Mouse (Mus musculus) CH12.LX (cell line): Measurements from ENCODE around the gene Loxl3. TPM values are rescaled to one million over a fixed set of nuclear protein-coding genes. Genes with fewer than 3 reads are reported as not detected.

ENCODE experiments used
- DNase-seq: peaks from one replicate; pipeline ENCODE4 v3.0.0-alpha.2; 2013; ENCODE audit errors: extremely low read depth
- H3K27ac ChIP-seq: 2 replicates; pipeline ENCODE4 v1.5.1; 2012; ENCODE audit warnings: low read depth, mild to moderate bottlenecking, control low read depth, moderate library complexity; ENCODE audit not compliant: insufficient read depth
- H3K27me3 ChIP-seq: replicated peaks from 2 replicates; pipeline ENCODE3; 2012; ENCODE audit warnings: inconsistent platforms
- H3K36me3 ChIP-seq, 2 experiments: replicated peaks in 1 of 2; 2 replicates each; pipeline versions ENCODE3 to v1.6.1; 2012; ENCODE audit warnings: inconsistent platforms in 1 of 2, low read length in 1 of 2, mild to moderate bottlenecking in 1 of 2, mixed read lengths in 1 of 2, moderate library complexity in 1 of 2; ENCODE audit not compliant: control insufficient read depth in 1 of 2, insufficient read depth in 1 of 2
- H3K4me1 ChIP-seq, 2 experiments: 2 replicates each; pipeline ENCODE4 v1.6.1; 2012; ENCODE audit warnings: inconsistent platforms in 1 of 2, moderate library complexity in 1 of 2; ENCODE audit not compliant: insufficient read depth in 2 of 2, control insufficient read depth in 1 of 2
- H3K4me2 ChIP-seq: 2 replicates; pipeline ENCODE4 v1.6.1; 2012; ENCODE audit warnings: low read depth, mild to moderate bottlenecking, control low read depth; ENCODE audit not compliant: poor library complexity, insufficient read depth, severe bottlenecking
- H3K4me3 ChIP-seq, 3 experiments: fragments of 150-350 bp in 1 of 3; sonication (generic) in 1 of 3; replicated peaks in 1 of 3; 2 replicates each; pipeline versions ENCODE3 to v1.5.1; 2011 to 2012; ENCODE audit warnings: low read depth in 2 of 3, low read length in 2 of 3, mild to moderate bottlenecking in 2 of 3, moderate library complexity in 2 of 3, control low read depth in 1 of 3, improper control_type of control experiment in 1 of 3, inconsistent platforms in 1 of 3, mixed read lengths in 1 of 3; ENCODE audit not compliant: poor library complexity in 1 of 3
- H3K79me2 ChIP-seq: replicated peaks from 2 replicates; pipeline ENCODE4 v1.6.1; 2012; ENCODE audit warnings: mild to moderate bottlenecking, moderate library complexity; ENCODE audit not compliant: control insufficient read depth, poor library complexity, insufficient read depth, severe bottlenecking; ENCODE audit errors: extremely low read depth
- H3K9ac ChIP-seq: 2 replicates; pipeline ENCODE4 v1.6.1; 2012; ENCODE audit warnings: low read depth, mild to moderate bottlenecking, control low read depth, moderate library complexity; ENCODE audit not compliant: insufficient read depth
- H3K9me3 ChIP-seq: replicated peaks from 2 replicates; pipeline ENCODE3; 2012; ENCODE audit warnings: low read length, inconsistent platforms, mixed read lengths
- CHD1 ChIP-seq: IDR thresholded peaks from 2 replicates; pipeline ENCODE4 v1.6.1; 2012; ENCODE audit warnings: low read depth, low read length, improper control_type of control experiment, inconsistent platforms
- CHD2 ChIP-seq: IDR thresholded peaks from 2 replicates; pipeline ENCODE4 v1.6.1; 2011; ENCODE audit warnings: low read length, improper control_type of control experiment
- ELF1 ChIP-seq: IDR thresholded peaks from 2 replicates; pipeline ENCODE4 v1.6.1; 2014; ENCODE audit warnings: low read depth, mild to moderate bottlenecking, inconsistent platforms, low read length, improper control_type of control experiment
- EP300 ChIP-seq: IDR thresholded peaks from 2 replicates; pipeline ENCODE4 v1.6.1; 2011; ENCODE audit warnings: low read length, improper control_type of control experiment
- ETS1 ChIP-seq: conservative IDR thresholded peaks from 2 replicates; pipeline ENCODE4 v1.6.1; 2012; ENCODE audit warnings: low read depth, mild to moderate bottlenecking, inconsistent platforms, low read length, improper control_type of control experiment, moderate library complexity
- GABPA ChIP-seq: IDR thresholded peaks from 2 replicates; pipeline ENCODE4 v1.6.1; 2012; ENCODE audit warnings: low read depth, low read length, improper control_type of control experiment, inconsistent platforms; ENCODE audit not compliant: insufficient replicate concordance
- IRF4 ChIP-seq: IDR thresholded peaks from 2 replicates; pipeline ENCODE4 v1.6.1; 2014; ENCODE audit warnings: low read depth, mild to moderate bottlenecking, inconsistent platforms, low read length, improper control_type of control experiment
- JUN ChIP-seq: IDR thresholded peaks from 2 replicates; pipeline ENCODE4 v1.6.1; 2011; ENCODE audit warnings: low read depth, mild to moderate bottlenecking, low read length, improper control_type of control experiment, moderate library complexity; ENCODE audit not compliant: insufficient read depth
- KAT2A ChIP-seq: IDR thresholded peaks from 2 replicates; pipeline ENCODE4 v1.6.1; 2012; ENCODE audit warnings: low read length, improper control_type of control experiment, inconsistent platforms; ENCODE audit not compliant: insufficient replicate concordance
- MAFK ChIP-seq: IDR thresholded peaks from 2 replicates; pipeline ENCODE4 v1.6.1; 2011; ENCODE audit warnings: low read length, improper control_type of control experiment; ENCODE audit not compliant: insufficient replicate concordance
- MAX ChIP-seq: IDR thresholded peaks from 2 replicates; pipeline ENCODE4 v1.6.1; 2011; ENCODE audit warnings: low read length, improper control_type of control experiment
- MAZ ChIP-seq: IDR thresholded peaks from 2 replicates; pipeline ENCODE4 v1.6.1; 2012; ENCODE audit warnings: low read depth, mild to moderate bottlenecking, inconsistent platforms, low read length, improper control_type of control experiment, moderate library complexity
- MEF2A ChIP-seq: IDR thresholded peaks from 2 replicates; pipeline ENCODE4 v1.6.1; 2014; ENCODE audit warnings: low read depth, mild to moderate bottlenecking, inconsistent platforms, low read length, improper control_type of control experiment, borderline replicate concordance
- MYC ChIP-seq: IDR thresholded peaks from 2 replicates; pipeline ENCODE4 v1.6.1; 2011; ENCODE audit warnings: low read depth, mild to moderate bottlenecking, improper control_type of control experiment, low read length
- NELFE ChIP-seq: IDR thresholded peaks from 2 replicates; pipeline ENCODE4 v1.6.1; 2011; ENCODE audit warnings: low read depth, low read length, improper control_type of control experiment
- NRF1 ChIP-seq: IDR thresholded peaks from 2 replicates; pipeline ENCODE4 v1.6.1; 2014; ENCODE audit warnings: low read depth, mild to moderate bottlenecking, inconsistent platforms, low read length, improper control_type of control experiment, moderate library complexity
- PAX5 ChIP-seq: IDR thresholded peaks from 2 replicates; pipeline ENCODE4 v1.6.1; 2012; ENCODE audit warnings: low read length, inconsistent platforms, mixed read lengths
- POLR2A ChIP-seq: IDR thresholded peaks from 2 replicates; pipeline ENCODE4 v1.6.1; 2011; ENCODE audit warnings: low read depth, mild to moderate bottlenecking, improper control_type of control experiment, low read length
- RAD21 ChIP-seq: IDR thresholded peaks from 2 replicates; pipeline ENCODE4 v1.6.1; 2011; ENCODE audit warnings: low read depth, mild to moderate bottlenecking, low read length, improper control_type of control experiment, moderate library complexity
- RCOR1 ChIP-seq: conservative IDR thresholded peaks from 2 replicates; pipeline ENCODE4 v1.6.1; 2012; ENCODE audit warnings: low read depth, mild to moderate bottlenecking, inconsistent platforms, low read length, improper control_type of control experiment
- SIN3A ChIP-seq: IDR thresholded peaks from 2 replicates; pipeline ENCODE4 v1.6.1; 2012; ENCODE audit warnings: low read length, improper control_type of control experiment, inconsistent platforms
- SMC3 ChIP-seq: IDR thresholded peaks from 2 replicates; pipeline ENCODE4 v1.6.1; 2011; ENCODE audit warnings: low read depth, low read length, improper control_type of control experiment
- TCF12 ChIP-seq: IDR thresholded peaks from 2 replicates; pipeline ENCODE4 v1.6.1; 2014; ENCODE audit warnings: low read depth, mild to moderate bottlenecking, inconsistent platforms, low read length, improper control_type of control experiment
- USF1 ChIP-seq: IDR thresholded peaks from 2 replicates; pipeline ENCODE4 v1.6.1; 2014; ENCODE audit warnings: low read depth, mild to moderate bottlenecking, inconsistent platforms, low read length, improper control_type of control experiment
- USF2 ChIP-seq: conservative IDR thresholded peaks from 2 replicates; pipeline ENCODE4 v1.6.1; 2011; ENCODE audit warnings: low read depth, low read length, improper control_type of control experiment
- ZKSCAN1 ChIP-seq: IDR thresholded peaks from 2 replicates; pipeline ENCODE4 v1.6.1; 2012; ENCODE audit warnings: low read depth, inconsistent platforms, low read length, improper control_type of control experiment, borderline replicate concordance
- ZNF384 ChIP-seq: IDR thresholded peaks from 2 replicates; pipeline ENCODE4 v1.6.1; 2012; ENCODE audit warnings: low read depth, low read length, improper control_type of control experiment, inconsistent platforms
- dilution Hi-C: fragments of 300-500 bp; cut with MboI; formaldehyde crosslinking; loops from 2 replicates; pipeline ENCODE4 v1.14.3; 2020; ENCODE audit warnings: low sequenced_read_pairs; ENCODE audit not compliant: extremely low pct_unique_long_range_greater_than_20kb, extremely low pct_ligation_motif_present
- in situ Hi-C: fragments of 300-500 bp; cut with MboI; formaldehyde crosslinking; loops from 3 replicates; pipeline ENCODE4 v1.14.3; 2019; ENCODE audit warnings: low sequenced_read_pairs, low pct_ligation_motif_present, low pct_unique_long_range_greater_than_20kb, mixed read lengths
- polyA plus RNA-seq: library from polyadenylated mRNA; unstranded; fragments of >175 nt; gene quantifications from 2 replicates; pipeline ENCODE4 v1.2.1, GENCODE M21; 2012; ENCODE audit warnings: low read depth; ENCODE audit not compliant: insufficient read length
- total RNA-seq, 2 experiments: library from RNA; depleted of rRNA; stranded (reverse); fragments of 300-350 nt in 1 of 2; fragments of >200 nt in 1 of 2; gene quantifications; 2 replicates each; pipeline ENCODE4 v1.2.3; 2012 to 2014

The Loxl3 gene
- total and polyA plus RNA-seq, 3 experiments, result 0.05 to 0.93 (median 0.74) TPM

GRCm38 (mm10) chr6:83066441-83066840 is 32.5 kb downstream of the Loxl3 start:
- Histone ChIP-seq H3K4me1 (no peaks in the 10 kb centered on the region), H3K27me3 (no peaks in the 10 kb centered on the region), H3K27ac (no peak overlapping the region), H3K36me3 (peaks cover 0 to 38% of the 10 kb centered on the region in 2 experiments), H3K4me3 (no peak overlapping the region), H3K9me3 (peaks cover 32% of the 10 kb centered on the region), H3K79me2 (no peaks in the 10 kb centered on the region), H3K4me2 (no peak overlapping the region), H3K9ac (no peak overlapping the region)
- dilution Hi-C loops (no loop called here), in situ Hi-C loops (no loop called here)
- no peak for TF ChIP-seq NRF1
- TF ChIP-seq POLR2A, result no peak
- no peak for TF ChIP-seq MAX
- no peak for TF ChIP-seq JUN
- no peak for TF ChIP-seq SIN3A
- no peak for TF ChIP-seq IRF4
- TF ChIP-seq RAD21, result no peak
- no peak for TF ChIP-seq USF1
- TF ChIP-seq CHD1, result no peak
- TF ChIP-seq MAZ, result no peak
- no peak for TF ChIP-seq MAFK
- TF ChIP-seq ZNF384, result no peak
- no peak for TF ChIP-seq MEF2A
- TF ChIP-seq RCOR1, result no peak
- no peak for TF ChIP-seq ZKSCAN1
- no peak for DNase-seq

GRCm38 (mm10) chr6:83068221-83068620 is 34.2 kb downstream of the Loxl3 start:
- peaks cover 33% of the 10 kb centered on the region for H3K9me3 ChIP-seq
- H3K36me3 ChIP-seq, result peaks cover 0 to 31% of the 10 kb centered on the region in 2 experiments
- H3K4me3 ChIP-seq, result no peak overlapping the region
- no peak for DNase-seq
- no peak overlapping the region for H3K9ac ChIP-seq
- no peak overlapping the region for H3K4me2 ChIP-seq
- in situ Hi-C loops, result no loop called here
- dilution Hi-C loops, result no loop called here
- no peaks in the 10 kb centered on the region for H3K4me1 ChIP-seq
- H3K27me3 ChIP-seq, result no peaks in the 10 kb centered on the region
- no peak overlapping the region for H3K27ac ChIP-seq
- no peaks in the 10 kb centered on the region for H3K79me2 ChIP-seq
- no peak for TF ChIP-seq MAZ
- TF ChIP-seq EP300, result no peak
- TF ChIP-seq USF2, result no peak
- TF ChIP-seq MYC, result no peak
- no peak for TF ChIP-seq CHD2
- no peak for TF ChIP-seq GABPA
- no peak for TF ChIP-seq ELF1
- no peak for TF ChIP-seq PAX5
- no peak for TF ChIP-seq TCF12
- no peak for TF ChIP-seq MEF2A
- no peak for TF ChIP-seq ETS1
- no peak for TF ChIP-seq KAT2A
- no peak for TF ChIP-seq ZKSCAN1
- no peak for TF ChIP-seq NELFE
- TF ChIP-seq SMC3, result no peak
- TF ChIP-seq ZNF384, result no peak
